Mouse (Mus musculus) E14TG2a.4 (cell line): ENCODE results near the gene Zbtb20.

ENCODE experiments used
- CTCF ChIP-seq: conservative IDR thresholded peaks from 2 replicates; pipeline ENCODE4 v1.5.1; 2014; ENCODE audit warnings: low read length
- NANOG ChIP-seq: IDR thresholded peaks from 2 replicates; pipeline ENCODE4 v1.6.1; 2014; ENCODE audit warnings: borderline replicate concordance, low read length, mixed read lengths

- TF ChIP-seq CTCF (no peak), NANOG (no peak)
Observed at GRCm38 (mm10) chr16:43260862-43261261, 385.2 kb downstream of the Zbtb20 start.
